Comparison of ENCODE assay signal across 23 mouse cellular contexts in the genomic region with DNA sequence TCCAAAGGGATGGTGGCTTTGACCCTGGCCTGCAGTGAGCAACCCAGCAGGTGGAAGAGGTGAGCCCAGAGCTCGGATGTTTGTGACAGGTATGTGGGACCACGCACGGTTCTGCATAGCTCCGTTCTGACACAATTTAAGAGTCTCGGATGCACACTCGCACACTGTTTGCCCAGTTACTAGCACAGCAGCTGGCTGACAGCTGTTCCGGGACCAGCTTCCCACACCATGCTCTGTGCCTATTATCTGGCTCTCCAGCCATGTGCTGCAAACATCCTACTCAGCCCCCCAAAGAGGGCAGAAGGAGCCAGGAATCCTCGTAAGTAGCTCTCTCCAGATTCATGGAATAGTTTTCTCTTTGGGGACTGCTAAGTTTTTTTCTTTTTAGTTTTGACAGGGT. TPM values are rescaled to one million over a fixed set of nuclear protein-coding genes. Genes with fewer than 3 reads are reported as not detected.
DNase-seq lines count a peak whose midpoint lies in the region; ATAC-seq lines count a peak whose summit lies in the region.
"Had no signal": no experiment of that assay in that cellular context is flagged by ENCODE, and none has a peak within 500 bp of the region (broad histone marks: within the 10 kb centered on the region; RNA-seq: fewer than 3 reads in every experiment).

No protein-coding gene starts in this region.

- peaks cover 12% of the 10 kb centered on the region for H3K4me1 ChIP-seq in embryonic facial prominence, embryonic 14.5 days (ENCODE audit: control insufficient read depth, insufficient read depth, low read length)
- peaks cover 35% of the 10 kb centered on the region for H3K4me1 ChIP-seq in embryonic facial prominence, embryonic 10.5 days
- no peaks in the 10 kb centered on the region; the same call in none of the 2 replicates for H3K4me1 ChIP-seq in hindbrain, embryonic 16.5 days (ENCODE audit: control insufficient read depth, insufficient read depth, low read depth, low read length)
- H3K4me1 ChIP-seq in hindbrain, embryonic 13.5 days (replicated peaks): peaks cover 29% of the 10 kb centered on the region
- H3K4me1 ChIP-seq in embryonic facial prominence, embryonic 15.5 days: peaks cover 30% of the 10 kb centered on the region

- H3K4me2 ChIP-seq in embryonic facial prominence, embryonic 14.5 days (ENCODE audit: low read depth, low read length): no peak overlapping the region
- no peak overlapping the region for H3K4me2 ChIP-seq in hindbrain, embryonic 16.5 days (ENCODE audit: low read length)
- H3K4me2 ChIP-seq in hindbrain, embryonic 13.5 days: no peak overlapping the region
- H3K4me2 ChIP-seq in embryonic facial prominence, embryonic 15.5 days (replicated peaks): no peak overlapping the region
- H3K4me2 ChIP-seq: embryonic facial prominence, embryonic 13.5 days; intestine, embryonic 15.5 days had no signal

- no peaks in the 10 kb centered on the region for H3K36me3 ChIP-seq in embryonic facial prominence, embryonic 14.5 days (ENCODE audit: control insufficient read depth, insufficient read depth, low read length)
- H3K36me3 ChIP-seq in embryonic facial prominence, embryonic 10.5 days (replicated peaks): no peaks in the 10 kb centered on the region; the same call in 1 of the 2 replicates
- no peaks in the 10 kb centered on the region for H3K36me3 ChIP-seq in hindbrain, embryonic 16.5 days (ENCODE audit: control insufficient read depth, insufficient read depth, low read length)
- H3K36me3 ChIP-seq in hindbrain, embryonic 13.5 days: no peaks in the 10 kb centered on the region
- no peaks in the 10 kb centered on the region for H3K36me3 ChIP-seq in embryonic facial prominence, embryonic 15.5 days
- H3K36me3 ChIP-seq: embryonic facial prominence, embryonic 13.5 days; forebrain, embryonic 10.5 days; G1E; intestine, embryonic 15.5 days had no signal

- DNase-seq in embryonic facial prominence, embryonic 14.5 days (ENCODE audit: low spot score): peak; percentile 76
- DNase-seq in embryonic facial prominence, embryonic 10.5 days (ENCODE audit: low spot score): no peak
- peak; percentile 28 for DNase-seq in heart, postnatal 4 days
- DNase-seq in heart, adult 9 months (ENCODE audit: low spot score in 2 of 2): no peak
- no peak for DNase-seq in layer of hippocampus, postnatal 36 days
- DNase-seq: adrenal gland, postnatal 10 days; B cell, adult 2 months; cerebellum, adult 11 months; cerebellum, adult 8-10 months; cerebellum, postnatal 14 days; gastrocnemius, postnatal 10 days; kidney, adult 18-20 months had no signal

- peak; percentile 64; the same call in 1 of the 2 replicates for ATAC-seq in embryonic facial prominence, embryonic 14.5 days (ENCODE audit: low read depth)
- peak; percentile 56; the same call in 1 of the 2 replicates for ATAC-seq in hindbrain, embryonic 16.5 days
- ATAC-seq in hindbrain, embryonic 13.5 days (ENCODE audit: low FRiP score): no peak
- ATAC-seq in embryonic facial prominence, embryonic 15.5 days (ENCODE audit: insufficient number of reproducible peaks, low FRiP score, low TSS enrichment, low read depth): no peak
- ATAC-seq: CD4-positive, CD25-positive, alpha-beta regulatory T cell, adult 4 months; forebrain, embryonic 16.5 days; intestine, embryonic 15.5 days had no signal

- no peaks in the 10 kb centered on the region for H3K27me3 ChIP-seq in embryonic facial prominence, embryonic 14.5 days (replicated peaks; ENCODE audit: control insufficient read depth, insufficient read depth, low read length)
- no peaks in the 10 kb centered on the region for H3K27me3 ChIP-seq in embryonic facial prominence, embryonic 10.5 days (replicated peaks; ENCODE audit: low read depth, poor library complexity, severe bottlenecking)
- H3K27me3 ChIP-seq in hindbrain, embryonic 16.5 days (replicated peaks; ENCODE audit: control insufficient read depth, insufficient read depth, low read length): no peaks in the 10 kb centered on the region
- H3K27me3 ChIP-seq in hindbrain, embryonic 13.5 days: no peaks in the 10 kb centered on the region
- no peaks in the 10 kb centered on the region for H3K27me3 ChIP-seq in embryonic facial prominence, embryonic 15.5 days
- H3K27me3 ChIP-seq: embryonic facial prominence, embryonic 13.5 days; intestine, embryonic 15.5 days had no signal

- no peak overlapping the region; the same call in 1 of the 2 replicates for H3K27ac ChIP-seq in embryonic facial prominence, embryonic 14.5 days (replicated peaks; ENCODE audit: low read depth, low read length)
- H3K27ac ChIP-seq in embryonic facial prominence, embryonic 10.5 days (replicated peaks): no peak overlapping the region
- H3K27ac ChIP-seq in hindbrain, embryonic 16.5 days (ENCODE audit: low read depth, low read length): no peak overlapping the region
- H3K27ac ChIP-seq in hindbrain, embryonic 13.5 days: no peak overlapping the region
- H3K27ac ChIP-seq in embryonic facial prominence, embryonic 15.5 days (replicated peaks): 0 out of 2 replicates have a peak overlapping the region, but pooled peaks have one; percentile 48
- H3K27ac ChIP-seq: forebrain, embryonic 10.5 days; heart, adult 2 months; intestine, embryonic 15.5 days had no signal

- no peaks in the 10 kb centered on the region for H3K9me3 ChIP-seq in embryonic facial prominence, embryonic 14.5 days (ENCODE audit: control insufficient read depth, low read length)
- no peaks in the 10 kb centered on the region for H3K9me3 ChIP-seq in embryonic facial prominence, embryonic 10.5 days
- no peaks in the 10 kb centered on the region for H3K9me3 ChIP-seq in hindbrain, embryonic 16.5 days (ENCODE audit: control insufficient read depth, low read length)
- H3K9me3 ChIP-seq in hindbrain, embryonic 13.5 days: no peaks in the 10 kb centered on the region
- no peaks in the 10 kb centered on the region for H3K9me3 ChIP-seq in embryonic facial prominence, embryonic 15.5 days (replicated peaks)
- H3K9me3 ChIP-seq: embryonic facial prominence, embryonic 13.5 days; forebrain, embryonic 10.5 days; G1E; intestine, embryonic 15.5 days had no signal

- H3K9ac ChIP-seq in embryonic facial prominence, embryonic 14.5 days (ENCODE audit: low read depth, low read length): no peak overlapping the region
- H3K9ac ChIP-seq in hindbrain, embryonic 16.5 days (ENCODE audit: low read depth, low read length): no peak overlapping the region
- no peak overlapping the region for H3K9ac ChIP-seq in hindbrain, embryonic 13.5 days
- H3K9ac ChIP-seq in embryonic facial prominence, embryonic 15.5 days: no peak overlapping the region
- H3K9ac ChIP-seq: embryonic facial prominence, embryonic 13.5 days; intestine, embryonic 15.5 days had no signal

- WGBS in embryonic facial prominence, embryonic 14.5 days: 56% methylated on average over 8 of the region's 8 CpGs
- 84% methylated on average over 8 of the region's 8 CpGs for WGBS in embryonic facial prominence, embryonic 10.5 days
- WGBS in hindbrain, embryonic 16.5 days: 65% methylated on average over 8 of the region's 8 CpGs
- 75% methylated on average over 8 of the region's 8 CpGs for WGBS in hindbrain, embryonic 13.5 days
- WGBS in embryonic facial prominence, embryonic 15.5 days: 56% methylated on average over 8 of the region's 8 CpGs

- H3K4me3 ChIP-seq in embryonic facial prominence, embryonic 14.5 days (ENCODE audit: low read depth, low read length): no peak overlapping the region
- H3K4me3 ChIP-seq in embryonic facial prominence, embryonic 10.5 days: no peak overlapping the region
- H3K4me3 ChIP-seq in hindbrain, embryonic 16.5 days (ENCODE audit: low read length): no peak overlapping the region
- H3K4me3 ChIP-seq in hindbrain, embryonic 13.5 days: no peak overlapping the region
- H3K4me3 ChIP-seq in embryonic facial prominence, embryonic 15.5 days (replicated peaks): no peak overlapping the region
- H3K4me3 ChIP-seq: embryonic facial prominence, embryonic 13.5 days; erythroblast, embryonic 14.5 days; forebrain, embryonic 10.5 days; heart, adult 2 months; intestine, embryonic 15.5 days had no signal

RNA-seq across cellular contexts. Expression of a gene that starts 17.6 kb away (rescaled TPM):
- polyA plus RNA-seq in embryonic facial prominence, embryonic 14.5 days (2014; fragmentation: Nextera tagmentation; extraction: Ambion mirVana): 42.0 and 46.3 TPM in 2 replicates
- 36.2 and 40.7 TPM in 2 replicates for polyA plus RNA-seq in embryonic facial prominence, embryonic 10.5 days (2016; fragmentation: Nextera tagmentation; extraction: Ambion mirVana)
- 100 to 1,000 TPM; 111 to 116 TPM for total RNA-seq in heart, postnatal 4 days (2021)
- 28.5 and 37.9 TPM in 2 replicates for polyA plus RNA-seq in hindbrain, embryonic 16.5 days (2015; fragmentation: Nextera tagmentation; extraction: Ambion mirVana)
- 29.5 and 33.8 TPM in 2 replicates for polyA plus RNA-seq in hindbrain, embryonic 13.5 days (2015; fragmentation: Nextera tagmentation; extraction: Ambion mirVana)
- 33.9 and 37.2 TPM in 2 replicates for polyA plus RNA-seq in embryonic facial prominence, embryonic 15.5 days (2015; fragmentation: Nextera tagmentation; extraction: Ambion mirVana)
- total RNA-seq in layer of hippocampus, postnatal 36 days (2021): 10 to 100 TPM; 90.2 to 93.5 TPM

Comparison
In these comparisons a context has a peak if more than half of its experiments do, and no peak if none do; other contexts are left out.
1. ATAC-seq: peak in embryonic facial prominence, embryonic 14.5 days (single experiment) and hindbrain, embryonic 16.5 days (single experiment); none in hindbrain, embryonic 13.5 days (single experiment) and embryonic facial prominence, embryonic 15.5 days (single experiment).
2. DNase-seq: peak in embryonic facial prominence, embryonic 14.5 days (single experiment) and heart, postnatal 4 days (single experiment); none in embryonic facial prominence, embryonic 10.5 days (single experiment), heart, adult 9 months (0 of 2) and layer of hippocampus, postnatal 36 days (0 of 2).